Mouse (Mus musculus) CH12.LX (cell line): ENCODE data around the gene Klhl11.

Source experiments
- BHLHE40 ChIP-seq: IDR thresholded peaks from 2 replicates; pipeline ENCODE4 v1.6.1; 2011; ENCODE audit warnings: mild to moderate bottlenecking, low read depth, low read length, improper control_type of control experiment
- CHD2 ChIP-seq: IDR thresholded peaks from 2 replicates; pipeline ENCODE4 v1.6.1; 2011; ENCODE audit warnings: low read length, improper control_type of control experiment
- CTCF ChIP-seq, 2 experiments: IDR thresholded peaks in 1 of 2; conservative IDR thresholded peaks in 1 of 2; 2 replicates each; pipeline ENCODE4 v1.5.1; 2011 to 2012; ENCODE audit warnings: low read depth in 2 of 2, low read length in 2 of 2, improper control_type of control experiment in 1 of 2, inconsistent platforms in 1 of 2, mild to moderate bottlenecking in 1 of 2, moderate library complexity in 1 of 2
- EP300 ChIP-seq: IDR thresholded peaks from 2 replicates; pipeline ENCODE4 v1.6.1; 2011; ENCODE audit warnings: low read length, improper control_type of control experiment
- MAZ ChIP-seq: IDR thresholded peaks from 2 replicates; pipeline ENCODE4 v1.6.1; 2012; ENCODE audit warnings: low read depth, mild to moderate bottlenecking, inconsistent platforms, low read length, improper control_type of control experiment, moderate library complexity
- PAX5 ChIP-seq: IDR thresholded peaks from 2 replicates; pipeline ENCODE4 v1.6.1; 2012; ENCODE audit warnings: low read length, inconsistent platforms, mixed read lengths
- POLR2A ChIP-seq: IDR thresholded peaks from 2 replicates; pipeline ENCODE4 v1.6.1; 2011; ENCODE audit warnings: low read depth, mild to moderate bottlenecking, improper control_type of control experiment, low read length
- TCF12 ChIP-seq: IDR thresholded peaks from 2 replicates; pipeline ENCODE4 v1.6.1; 2014; ENCODE audit warnings: low read depth, mild to moderate bottlenecking, inconsistent platforms, low read length, improper control_type of control experiment
- USF1 ChIP-seq: IDR thresholded peaks from 2 replicates; pipeline ENCODE4 v1.6.1; 2014; ENCODE audit warnings: low read depth, mild to moderate bottlenecking, inconsistent platforms, low read length, improper control_type of control experiment
- ZNF384 ChIP-seq: IDR thresholded peaks from 2 replicates; pipeline ENCODE4 v1.6.1; 2012; ENCODE audit warnings: low read depth, low read length, improper control_type of control experiment, inconsistent platforms

- TF ChIP-seq CTCF (conservative IDR thresholded peaks at IDR 0.05 in 1 of 2, IDR thresholded peaks at IDR 0.05 in 1 of 2; ENCODE audit: low read depth in 2 of 2, low read length in 2 of 2) = no peak
- TF ChIP-seq TCF12 = no peak
- TF ChIP-seq MAZ = no peak
- no peak for TF ChIP-seq EP300
- no peak for TF ChIP-seq PAX5
- TF ChIP-seq POLR2A = no peak
- TF ChIP-seq BHLHE40 = no peak
- no peak for TF ChIP-seq ZNF384
- no peak for TF ChIP-seq USF1
- no peak for TF ChIP-seq CHD2
These were observed 374 bp upstream of the Klhl11 start for GRCm38 (mm10) chr11:100472935-100473295.
